Mouse (Mus musculus) limb, embryonic 14.5 days (tissue): ENCODE data around the gene Ptch2. TPM values are rescaled to one million over a fixed set of nuclear protein-coding genes. Genes with fewer than 3 reads are reported as not detected.

ENCODE experiments used
- ATAC-seq: fragments of 200-750 bp; cut with Nextera tagmentation; 2 replicates; pipeline ENCODE4 v1.8.0; 2017; ENCODE audit warnings: low read depth, moderate number of reproducible peaks, moderate TSS enrichment; ENCODE audit not compliant: low FRiP score
- DNase-seq: peaks from one replicate; pipeline ENCODE4 v3.0.0-alpha.2; 2015; ENCODE audit warnings: low spot score
- H3K27ac ChIP-seq: fragments of 300-500 bp; sonication (generic); replicated peaks from 2 replicates; pipeline ENCODE4 v1.5.1; 2014; ENCODE audit warnings: low read depth, mild to moderate bottlenecking, low read length, moderate library complexity, mixed read lengths
- H3K27me3 ChIP-seq: fragments of 300-500 bp; sonication (generic); 2 replicates; pipeline ENCODE4 v1.6.1; 2014; ENCODE audit warnings: low read length, mixed read lengths; ENCODE audit not compliant: control insufficient read depth, insufficient read depth
- H3K36me3 ChIP-seq: fragments of 300-500 bp; sonication (generic); 2 replicates; pipeline ENCODE4 v1.6.1; 2014; ENCODE audit warnings: mild to moderate bottlenecking, low read length, moderate library complexity, mixed read lengths; ENCODE audit not compliant: control insufficient read depth, insufficient read depth
- H3K4me1 ChIP-seq: fragments of 300-500 bp; sonication (generic); 2 replicates; pipeline ENCODE4 v1.6.1; 2014; ENCODE audit warnings: antibody characterized with exemption, low read length, mixed read lengths; ENCODE audit not compliant: control insufficient read depth, insufficient read depth
- H3K4me2 ChIP-seq: fragments of 300-500 bp; sonication (generic); replicated peaks from 2 replicates; pipeline ENCODE4 v1.6.1; 2014; ENCODE audit warnings: low read depth, mild to moderate bottlenecking, low read length, moderate library complexity; ENCODE audit not compliant: severe bottlenecking
- H3K4me3 ChIP-seq: fragments of 300-500 bp; sonication (generic); replicated peaks from 2 replicates; pipeline ENCODE4 v1.5.1; 2014; ENCODE audit warnings: low read length
- H3K9ac ChIP-seq: fragments of 300-500 bp; sonication (generic); 2 replicates; pipeline ENCODE4 v1.6.1; 2014; ENCODE audit warnings: mild to moderate bottlenecking, low read depth, low read length, moderate library complexity; ENCODE audit not compliant: severe bottlenecking
- H3K9me3 ChIP-seq: fragments of 300-500 bp; sonication (generic); 2 replicates; pipeline ENCODE4 v1.6.1; 2016; ENCODE audit warnings: low read length; ENCODE audit not compliant: control insufficient read depth
- POLR2A ChIP-seq: fragments of 200-500 bp; IDR thresholded peaks from 2 replicates; pipeline ENCODE4 v1.8.0; 2012; ENCODE audit warnings: inconsistent platforms, mild to moderate bottlenecking, moderate library complexity, borderline replicate concordance; ENCODE audit not compliant: insufficient read depth, insufficient read length; ENCODE audit errors: extremely low read depth
- WGBS: fragments of 180-500 bp; shearing (Covaris S2); extraction: QIAGEN DNeasy Blood & Tissue Kit; methylation state at CpG from one replicate; pipeline ENCODE4 v1.1.7; 2014; 5-methylcytosine and 5-hydroxymethylcytosine counted together
- polyA plus RNA-seq, 2 experiments: library from polyadenylated mRNA; depleted of rRNA in 1 of 2; stranded (reverse) in 1 of 2; unstranded in 1 of 2; fragments of >200 nt; fragmentation: Nextera tagmentation in 1 of 2; extraction: Ambion mirVana in 1 of 2; gene quantifications; 2 replicates each; pipeline versions ENCODE4 v1.2.1 to v1.2.3; 2012 to 2014

Gene Ptch2
- polyA plus RNA-seq, 2 experiments = 11.2 to 24.0 TPM

GRCm38 (mm10) chr4:117070624-117071023 is 25.3 kb upstream of the Ptch2 start:
- H3K4me3 ChIP-seq = no peak overlapping the region
- no peak overlapping the region for H3K27ac ChIP-seq
- H3K36me3 ChIP-seq = peaks cover 69% of the 10 kb centered on the region
- H3K27me3 ChIP-seq = no peaks in the 10 kb centered on the region
- H3K4me2 ChIP-seq = no peak overlapping the region
- ATAC-seq = no peak
- DNase-seq = no peak
- H3K9me3 ChIP-seq = no peaks in the 10 kb centered on the region
- no peak overlapping the region for H3K9ac ChIP-seq
- H3K4me1 ChIP-seq = no peaks in the 10 kb centered on the region
- 82% methylated on average over 4 of the region's 4 CpGs for WGBS
- TF ChIP-seq POLR2A = no peak

DNA sequence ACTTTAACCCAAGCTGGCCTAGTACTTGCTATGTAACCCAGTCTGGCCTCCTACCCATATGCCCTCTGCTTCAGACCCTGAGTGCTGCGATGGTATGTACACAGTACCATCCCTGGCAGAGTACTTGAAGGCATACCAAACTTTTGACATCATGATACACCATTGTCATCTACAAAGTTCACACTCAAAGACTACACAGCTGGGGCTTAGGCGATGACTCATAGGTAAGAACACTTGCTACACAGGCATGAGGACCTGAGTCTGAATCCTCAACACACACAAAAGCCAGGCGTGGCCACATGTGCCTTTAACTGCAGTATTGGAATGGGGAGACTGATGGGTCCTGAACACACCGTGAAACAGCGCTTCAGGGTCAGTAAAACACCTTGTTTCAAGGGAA is 24.7 kb upstream of the Ptch2 start:
- DNase-seq (no peak), ATAC-seq (no peak)
- TF ChIP-seq POLR2A = no peak
- H3K4me2 ChIP-seq = no peak overlapping the region
- no peaks in the 10 kb centered on the region for H3K27me3 ChIP-seq
- peaks cover 69% of the 10 kb centered on the region for H3K36me3 ChIP-seq
- H3K9ac ChIP-seq = no peak overlapping the region
- no peak overlapping the region for H3K27ac ChIP-seq
- no peaks in the 10 kb centered on the region for H3K4me1 ChIP-seq
- H3K9me3 ChIP-seq = no peaks in the 10 kb centered on the region
- WGBS = 92% methylated on average over 5 of the region's 5 CpGs
- H3K4me3 ChIP-seq = no peak overlapping the region

DNA sequence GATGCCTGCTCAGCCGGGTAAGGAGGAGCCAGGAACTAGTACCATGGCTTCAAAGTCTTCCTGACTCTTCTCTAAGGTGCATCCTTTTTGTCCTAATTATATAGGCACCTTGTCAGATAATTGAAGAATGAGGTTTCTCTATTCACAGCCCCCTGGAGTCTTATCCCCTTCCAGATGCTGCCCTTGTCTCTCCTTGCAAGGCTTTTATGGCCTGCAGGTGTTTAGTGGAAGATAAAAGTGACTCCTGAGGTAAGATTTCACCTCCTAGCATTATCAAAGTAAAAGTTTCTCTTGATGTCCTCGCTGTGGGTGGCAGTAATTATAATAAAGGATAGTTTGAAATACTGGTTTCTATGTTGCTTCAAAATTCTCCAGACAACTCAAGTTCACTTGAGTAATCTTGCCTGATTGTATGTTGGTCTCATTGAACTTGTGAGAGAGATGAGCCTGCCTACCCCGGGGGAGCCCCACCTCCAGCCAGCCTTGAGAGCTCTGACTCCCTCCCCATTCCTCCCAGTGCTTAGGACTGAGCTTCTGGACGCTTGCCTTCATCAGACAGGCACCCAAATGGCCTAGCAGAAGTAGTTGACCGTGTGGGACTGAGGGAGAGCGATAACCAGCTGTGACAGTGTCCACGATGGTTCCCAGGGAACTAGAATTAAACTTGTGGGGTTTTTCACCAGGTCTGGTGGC is 7.8 kb upstream of the Ptch2 start:
- no peak overlapping the region for H3K9ac ChIP-seq
- no peak overlapping the region for H3K27ac ChIP-seq
- no peak overlapping the region for H3K4me3 ChIP-seq
- no peak for TF ChIP-seq POLR2A
- DNase-seq (no peak), ATAC-seq (no peak)
- H3K9me3 ChIP-seq = no peaks in the 10 kb centered on the region
- H3K36me3 ChIP-seq = peaks cover 22% of the 10 kb centered on the region
- no peak overlapping the region for H3K4me2 ChIP-seq
- no peaks in the 10 kb centered on the region for H3K27me3 ChIP-seq
- no peaks in the 10 kb centered on the region for H3K4me1 ChIP-seq
- 56% methylated on average over 7 of the region's 7 CpGs for WGBS

GRCm38 (mm10) chr4:117090586-117090985 is 5.3 kb upstream of the Ptch2 start:
- Histone ChIP-seq H3K36me3 (peaks cover 14% of the 10 kb centered on the region), H3K9ac (no peak overlapping the region), H3K9me3 (no peaks in the 10 kb centered on the region), H3K27ac (no peak overlapping the region), H3K4me2 (no peak overlapping the region), H3K27me3 (no peaks in the 10 kb centered on the region), H3K4me3 (no peak overlapping the region), H3K4me1 (peaks cover 9% of the 10 kb centered on the region)
- no peak for DNase-seq
- no peak for TF ChIP-seq POLR2A
- no peak for ATAC-seq
- WGBS = 84% methylated on average over 7 of the region's 7 CpGs

DNA sequence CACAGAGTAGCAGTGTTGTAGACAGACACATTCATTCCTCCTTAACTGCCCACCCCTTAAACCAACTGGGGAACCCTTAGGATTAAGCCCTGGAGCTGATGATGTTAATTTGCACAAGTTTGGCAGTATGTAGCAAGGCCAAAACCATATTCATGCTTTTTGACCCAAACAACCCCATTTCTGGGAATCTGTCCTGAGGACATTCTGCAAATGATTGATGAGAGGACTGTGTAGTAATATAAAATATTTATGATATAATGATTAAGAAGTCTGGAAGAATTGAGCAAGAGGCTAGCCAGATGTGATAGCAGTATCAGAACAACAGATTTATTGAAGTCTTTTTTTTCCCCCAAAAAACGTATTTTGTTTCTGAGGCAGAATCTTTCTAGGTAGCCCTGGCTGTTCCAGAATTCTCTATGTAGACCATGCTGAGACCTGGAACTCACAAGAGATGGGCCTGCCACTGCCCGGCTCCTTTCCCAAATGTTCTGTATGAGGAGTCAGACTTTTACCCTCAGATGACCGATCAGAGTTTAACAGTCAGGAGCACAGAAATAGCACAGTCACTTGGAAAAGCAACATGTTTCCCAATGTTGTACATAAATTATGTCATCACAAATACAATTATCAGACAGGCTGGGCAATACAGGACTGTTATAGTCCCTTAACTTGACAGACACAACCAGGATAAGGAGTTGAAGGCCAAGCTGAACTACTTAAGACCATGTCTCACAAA is 1.1 kb upstream of the Ptch2 start:
- H3K36me3 ChIP-seq = no peaks in the 10 kb centered on the region
- H3K9me3 ChIP-seq = no peaks in the 10 kb centered on the region
- DNase-seq (no peak), ATAC-seq (no peak)
- peak overlapping the region; percentile 72 for H3K27ac ChIP-seq
- H3K4me1 ChIP-seq = peaks cover 29% of the 10 kb centered on the region
- no peak overlapping the region for H3K4me2 ChIP-seq
- TF ChIP-seq POLR2A = no peak
- no peaks in the 10 kb centered on the region for H3K27me3 ChIP-seq
- H3K9ac ChIP-seq = no peak overlapping the region
- H3K4me3 ChIP-seq = no peak overlapping the region
- 65% methylated on average over 3 of the region's 3 CpGs for whole genome bisulfite sequencing
